Mouse (Mus musculus) CH12.LX (cell line): ENCODE results near the gene Pip5kl1. TPM values are rescaled to one million over a fixed set of nuclear protein-coding genes. Genes with fewer than 3 reads are reported as not detected.

Experiments used
- DNase-seq: peaks from one replicate; pipeline ENCODE4 v3.0.0-alpha.2; 2013; ENCODE audit errors: extremely low read depth
- H3K27ac ChIP-seq: 2 replicates; pipeline ENCODE4 v1.5.1; 2012; ENCODE audit warnings: low read depth, mild to moderate bottlenecking, control low read depth, moderate library complexity; ENCODE audit not compliant: insufficient read depth
- H3K27me3 ChIP-seq: replicated peaks from 2 replicates; pipeline ENCODE3; 2012; ENCODE audit warnings: inconsistent platforms
- H3K36me3 ChIP-seq, 2 experiments: replicated peaks in 1 of 2; 2 replicates each; pipeline versions ENCODE3 to v1.6.1; 2012; ENCODE audit warnings: inconsistent platforms in 1 of 2, low read length in 1 of 2, mild to moderate bottlenecking in 1 of 2, mixed read lengths in 1 of 2, moderate library complexity in 1 of 2; ENCODE audit not compliant: control insufficient read depth in 1 of 2, insufficient read depth in 1 of 2
- H3K4me1 ChIP-seq, 2 experiments: 2 replicates each; pipeline ENCODE4 v1.6.1; 2012; ENCODE audit warnings: inconsistent platforms in 1 of 2, moderate library complexity in 1 of 2; ENCODE audit not compliant: insufficient read depth in 2 of 2, control insufficient read depth in 1 of 2
- H3K4me2 ChIP-seq: 2 replicates; pipeline ENCODE4 v1.6.1; 2012; ENCODE audit warnings: low read depth, mild to moderate bottlenecking, control low read depth; ENCODE audit not compliant: poor library complexity, insufficient read depth, severe bottlenecking
- H3K4me3 ChIP-seq, 3 experiments: fragments of 150-350 bp in 1 of 3; sonication (generic) in 1 of 3; replicated peaks in 1 of 3; 2 replicates each; pipeline versions ENCODE3 to v1.5.1; 2011 to 2012; ENCODE audit warnings: low read depth in 2 of 3, low read length in 2 of 3, mild to moderate bottlenecking in 2 of 3, moderate library complexity in 2 of 3, control low read depth in 1 of 3, improper control_type of control experiment in 1 of 3, inconsistent platforms in 1 of 3, mixed read lengths in 1 of 3; ENCODE audit not compliant: poor library complexity in 1 of 3
- H3K79me2 ChIP-seq: replicated peaks from 2 replicates; pipeline ENCODE4 v1.6.1; 2012; ENCODE audit warnings: mild to moderate bottlenecking, moderate library complexity; ENCODE audit not compliant: control insufficient read depth, poor library complexity, insufficient read depth, severe bottlenecking; ENCODE audit errors: extremely low read depth
- H3K9ac ChIP-seq: 2 replicates; pipeline ENCODE4 v1.6.1; 2012; ENCODE audit warnings: low read depth, mild to moderate bottlenecking, control low read depth, moderate library complexity; ENCODE audit not compliant: insufficient read depth
- H3K9me3 ChIP-seq: replicated peaks from 2 replicates; pipeline ENCODE3; 2012; ENCODE audit warnings: low read length, inconsistent platforms, mixed read lengths
- BHLHE40 ChIP-seq: IDR thresholded peaks from 2 replicates; pipeline ENCODE4 v1.6.1; 2011; ENCODE audit warnings: mild to moderate bottlenecking, low read depth, low read length, improper control_type of control experiment
- CHD1 ChIP-seq: IDR thresholded peaks from 2 replicates; pipeline ENCODE4 v1.6.1; 2012; ENCODE audit warnings: low read depth, low read length, improper control_type of control experiment, inconsistent platforms
- CHD2 ChIP-seq: IDR thresholded peaks from 2 replicates; pipeline ENCODE4 v1.6.1; 2011; ENCODE audit warnings: low read length, improper control_type of control experiment
- CTCF ChIP-seq, 2 experiments: IDR thresholded peaks in 1 of 2; conservative IDR thresholded peaks in 1 of 2; 2 replicates each; pipeline ENCODE4 v1.5.1; 2011 to 2012; ENCODE audit warnings: low read depth in 2 of 2, low read length in 2 of 2, improper control_type of control experiment in 1 of 2, inconsistent platforms in 1 of 2, mild to moderate bottlenecking in 1 of 2, moderate library complexity in 1 of 2
- E2F4 ChIP-seq: IDR thresholded peaks from 2 replicates; pipeline ENCODE4 v1.6.1; 2011; ENCODE audit warnings: low read depth, low read length, improper control_type of control experiment; ENCODE audit not compliant: insufficient replicate concordance
- ELF1 ChIP-seq: IDR thresholded peaks from 2 replicates; pipeline ENCODE4 v1.6.1; 2014; ENCODE audit warnings: low read depth, mild to moderate bottlenecking, inconsistent platforms, low read length, improper control_type of control experiment
- ETS1 ChIP-seq: conservative IDR thresholded peaks from 2 replicates; pipeline ENCODE4 v1.6.1; 2012; ENCODE audit warnings: low read depth, mild to moderate bottlenecking, inconsistent platforms, low read length, improper control_type of control experiment, moderate library complexity
- GABPA ChIP-seq: IDR thresholded peaks from 2 replicates; pipeline ENCODE4 v1.6.1; 2012; ENCODE audit warnings: low read depth, low read length, improper control_type of control experiment, inconsistent platforms; ENCODE audit not compliant: insufficient replicate concordance
- IRF4 ChIP-seq: IDR thresholded peaks from 2 replicates; pipeline ENCODE4 v1.6.1; 2014; ENCODE audit warnings: low read depth, mild to moderate bottlenecking, inconsistent platforms, low read length, improper control_type of control experiment
- JUN ChIP-seq: IDR thresholded peaks from 2 replicates; pipeline ENCODE4 v1.6.1; 2011; ENCODE audit warnings: low read depth, mild to moderate bottlenecking, low read length, improper control_type of control experiment, moderate library complexity; ENCODE audit not compliant: insufficient read depth
- JUND ChIP-seq: conservative IDR thresholded peaks from 2 replicates; pipeline ENCODE4 v1.6.1; 2011; ENCODE audit warnings: low read depth, low read length, improper control_type of control experiment
- KAT2A ChIP-seq: IDR thresholded peaks from 2 replicates; pipeline ENCODE4 v1.6.1; 2012; ENCODE audit warnings: low read length, improper control_type of control experiment, inconsistent platforms; ENCODE audit not compliant: insufficient replicate concordance
- MAFK ChIP-seq: IDR thresholded peaks from 2 replicates; pipeline ENCODE4 v1.6.1; 2011; ENCODE audit warnings: low read length, improper control_type of control experiment; ENCODE audit not compliant: insufficient replicate concordance
- MAX ChIP-seq: IDR thresholded peaks from 2 replicates; pipeline ENCODE4 v1.6.1; 2011; ENCODE audit warnings: low read length, improper control_type of control experiment
- MAZ ChIP-seq: IDR thresholded peaks from 2 replicates; pipeline ENCODE4 v1.6.1; 2012; ENCODE audit warnings: low read depth, mild to moderate bottlenecking, inconsistent platforms, low read length, improper control_type of control experiment, moderate library complexity
- MEF2A ChIP-seq: IDR thresholded peaks from 2 replicates; pipeline ENCODE4 v1.6.1; 2014; ENCODE audit warnings: low read depth, mild to moderate bottlenecking, inconsistent platforms, low read length, improper control_type of control experiment, borderline replicate concordance
- MXI1 ChIP-seq: IDR thresholded peaks from 2 replicates; pipeline ENCODE4 v1.6.1; 2011; ENCODE audit warnings: mild to moderate bottlenecking, low read depth, low read length, improper control_type of control experiment
- MYC ChIP-seq: IDR thresholded peaks from 2 replicates; pipeline ENCODE4 v1.6.1; 2011; ENCODE audit warnings: low read depth, mild to moderate bottlenecking, improper control_type of control experiment, low read length
- NELFE ChIP-seq: IDR thresholded peaks from 2 replicates; pipeline ENCODE4 v1.6.1; 2011; ENCODE audit warnings: low read depth, low read length, improper control_type of control experiment
- NRF1 ChIP-seq: IDR thresholded peaks from 2 replicates; pipeline ENCODE4 v1.6.1; 2014; ENCODE audit warnings: low read depth, mild to moderate bottlenecking, inconsistent platforms, low read length, improper control_type of control experiment, moderate library complexity
- PAX5 ChIP-seq: IDR thresholded peaks from 2 replicates; pipeline ENCODE4 v1.6.1; 2012; ENCODE audit warnings: low read length, inconsistent platforms, mixed read lengths
- POLR2A ChIP-seq: IDR thresholded peaks from 2 replicates; pipeline ENCODE4 v1.6.1; 2011; ENCODE audit warnings: low read depth, mild to moderate bottlenecking, improper control_type of control experiment, low read length
- POLR2AphosphoS2 ChIP-seq: IDR thresholded peaks from 2 replicates; pipeline ENCODE4 v1.6.1; 2011; ENCODE audit warnings: low read depth, low read length, improper control_type of control experiment
- RAD21 ChIP-seq: IDR thresholded peaks from 2 replicates; pipeline ENCODE4 v1.6.1; 2011; ENCODE audit warnings: low read depth, mild to moderate bottlenecking, low read length, improper control_type of control experiment, moderate library complexity
- RCOR1 ChIP-seq: conservative IDR thresholded peaks from 2 replicates; pipeline ENCODE4 v1.6.1; 2012; ENCODE audit warnings: low read depth, mild to moderate bottlenecking, inconsistent platforms, low read length, improper control_type of control experiment
- SMC3 ChIP-seq: IDR thresholded peaks from 2 replicates; pipeline ENCODE4 v1.6.1; 2011; ENCODE audit warnings: low read depth, low read length, improper control_type of control experiment
- TCF12 ChIP-seq: IDR thresholded peaks from 2 replicates; pipeline ENCODE4 v1.6.1; 2014; ENCODE audit warnings: low read depth, mild to moderate bottlenecking, inconsistent platforms, low read length, improper control_type of control experiment
- UBTF ChIP-seq: IDR thresholded peaks from 2 replicates; pipeline ENCODE4 v1.6.1; 2012; ENCODE audit warnings: low read depth, mild to moderate bottlenecking, inconsistent platforms, low read length, improper control_type of control experiment, moderate library complexity
- USF1 ChIP-seq: IDR thresholded peaks from 2 replicates; pipeline ENCODE4 v1.6.1; 2014; ENCODE audit warnings: low read depth, mild to moderate bottlenecking, inconsistent platforms, low read length, improper control_type of control experiment
- USF2 ChIP-seq: conservative IDR thresholded peaks from 2 replicates; pipeline ENCODE4 v1.6.1; 2011; ENCODE audit warnings: low read depth, low read length, improper control_type of control experiment
- ZC3H11A ChIP-seq: IDR thresholded peaks from 2 replicates; pipeline ENCODE4 v1.6.1; 2012; ENCODE audit warnings: low read depth, mild to moderate bottlenecking, inconsistent platforms, low read length, improper control_type of control experiment
- ZKSCAN1 ChIP-seq: IDR thresholded peaks from 2 replicates; pipeline ENCODE4 v1.6.1; 2012; ENCODE audit warnings: low read depth, inconsistent platforms, low read length, improper control_type of control experiment, borderline replicate concordance
- ZMIZ1 ChIP-seq: IDR thresholded peaks from 2 replicates; pipeline ENCODE4 v1.6.1; 2012; ENCODE audit warnings: low read depth, mild to moderate bottlenecking, inconsistent platforms, low read length, improper control_type of control experiment
- ZNF384 ChIP-seq: IDR thresholded peaks from 2 replicates; pipeline ENCODE4 v1.6.1; 2012; ENCODE audit warnings: low read depth, low read length, improper control_type of control experiment, inconsistent platforms
- dilution Hi-C: fragments of 300-500 bp; cut with MboI; formaldehyde crosslinking; loops from 2 replicates; pipeline ENCODE4 v1.14.3; 2020; ENCODE audit warnings: low sequenced_read_pairs; ENCODE audit not compliant: extremely low pct_unique_long_range_greater_than_20kb, extremely low pct_ligation_motif_present
- in situ Hi-C: fragments of 300-500 bp; cut with MboI; formaldehyde crosslinking; loops from 3 replicates; pipeline ENCODE4 v1.14.3; 2019; ENCODE audit warnings: low sequenced_read_pairs, low pct_ligation_motif_present, low pct_unique_long_range_greater_than_20kb, mixed read lengths
- polyA plus RNA-seq: library from polyadenylated mRNA; unstranded; fragments of >175 nt; gene quantifications from 2 replicates; pipeline ENCODE4 v1.2.1, GENCODE M21; 2012; ENCODE audit warnings: low read depth; ENCODE audit not compliant: insufficient read length
- total RNA-seq, 2 experiments: library from RNA; depleted of rRNA; stranded (reverse); fragments of 300-350 nt in 1 of 2; fragments of >200 nt in 1 of 2; gene quantifications; 2 replicates each; pipeline ENCODE4 v1.2.3; 2012 to 2014

Gene Pip5kl1
- total and polyA plus RNA-seq, 3 experiments = 0.28 to 0.64 (median 0.57) TPM

DNA sequence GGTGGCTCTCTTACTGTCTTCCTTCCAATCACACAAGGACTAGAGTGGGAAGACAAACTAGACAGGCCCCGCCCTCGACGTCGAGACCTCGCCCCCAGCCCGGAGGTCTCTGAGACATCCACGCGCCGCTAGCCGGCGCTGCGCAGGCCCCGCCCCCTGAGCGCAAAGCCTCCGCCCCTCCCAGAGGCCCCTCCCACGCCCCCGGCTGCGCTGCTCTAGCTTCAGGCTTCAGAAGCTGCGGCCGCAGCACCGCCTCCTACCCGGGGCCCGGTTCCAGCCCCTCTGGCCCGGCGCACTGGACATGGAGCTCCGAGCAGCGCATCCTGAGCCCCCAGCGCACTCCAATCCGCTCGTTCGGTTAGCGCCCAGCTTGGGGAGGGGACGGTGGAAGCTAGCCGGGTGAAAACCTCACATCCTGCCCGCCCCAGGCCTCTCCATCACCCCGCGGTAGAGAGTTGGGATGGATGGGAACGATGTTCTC, 12.3 kb downstream of the Pip5kl1 start, which contains the start of gene St6galnac4 (continued):
- TF ChIP-seq ZC3H11A = no peak
- TF ChIP-seq ETS1 = no peak
- TF ChIP-seq BHLHE40 = no peak
- no peak for TF ChIP-seq JUND
- TF ChIP-seq USF2 = no peak
- no peak for TF ChIP-seq MYC
- TF ChIP-seq ZMIZ1 = peak; percentile 35; the same call in 1 of the 2 replicates
- TF ChIP-seq JUN = no peak
- TF ChIP-seq PAX5 = no peak
- no peak for TF ChIP-seq E2F4
- no peak for TF ChIP-seq RAD21
- no peak for TF ChIP-seq MAFK
- TF ChIP-seq MAX = no peak
- no peak for TF ChIP-seq ZKSCAN1

DNA sequence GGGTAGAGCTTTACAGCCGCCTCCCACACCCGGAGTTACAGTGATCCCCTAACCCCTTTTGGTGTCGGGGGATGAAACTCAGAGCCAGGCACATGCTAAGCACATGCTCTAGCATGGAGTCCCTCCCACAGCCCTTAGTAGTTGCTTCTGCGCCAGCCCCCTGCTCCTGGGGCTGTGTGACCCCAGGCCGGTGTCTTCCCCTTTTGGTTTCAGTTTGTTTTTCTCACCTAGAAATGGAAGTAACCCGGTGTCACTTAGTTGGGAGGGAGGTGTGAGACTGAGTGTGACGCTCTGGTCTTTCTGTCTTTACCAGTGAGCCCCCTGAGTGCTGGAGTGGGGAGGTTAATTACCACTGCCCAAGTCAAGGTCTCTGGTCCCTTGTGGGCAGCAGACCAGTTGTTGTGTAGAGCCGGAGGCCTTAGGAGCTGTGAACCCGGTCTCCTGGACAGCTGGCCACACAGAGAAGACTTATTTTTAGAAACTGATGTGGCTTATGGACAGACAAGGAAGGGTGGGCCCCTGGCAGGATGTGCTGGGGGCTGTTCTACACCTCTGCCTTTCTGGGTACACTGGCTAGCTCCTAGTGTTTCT, 13.2 kb downstream of the Pip5kl1 start:
- Histone ChIP-seq H3K36me3 (peaks cover 15 to 36% of the 10 kb centered on the region in 2 experiments), H3K9ac (peak overlapping the region; percentile 81), H3K27me3 (no peaks in the 10 kb centered on the region), H3K4me2 (peak overlapping the region; percentile 86), H3K4me1 (peaks cover 20 to 35% of the 10 kb centered on the region in 2 experiments), H3K79me2 (peaks cover 34% of the 10 kb centered on the region), H3K27ac (peak overlapping the region; percentile 67), H3K9me3 (no peaks in the 10 kb centered on the region), H3K4me3 (peak overlapping the region; percentile 72 to 97 (median 82))
- in situ Hi-C loops = loop anchor here (5.0 kb wide), 1 partner anchor 94 kb away; no protein-coding TSS in a partner anchor
- DNase-seq = peak; percentile 85
- dilution Hi-C loops = no loop called here
- peak; percentile 88; the same call in 1 of the 2 replicates for TF ChIP-seq MAZ
- peak; percentile 65 for TF ChIP-seq NRF1
- TF ChIP-seq E2F4 = no peak
- TF ChIP-seq MAX = peak; percentile 98
- peak; percentile 72 for TF ChIP-seq ETS1
- TF ChIP-seq POLR2AphosphoS2 = no peak
- no peak for TF ChIP-seq PAX5
- TF ChIP-seq ZMIZ1 = no peak
- peak; percentile 100 for TF ChIP-seq MYC
- TF ChIP-seq USF1 = no peak
- peak; percentile 27; the same call in 1 of the 2 replicates for TF ChIP-seq ELF1
- peak; percentile 89 for TF ChIP-seq BHLHE40
- no peak for TF ChIP-seq ZC3H11A
- no peak for TF ChIP-seq ZNF384
- TF ChIP-seq SMC3 = no peak
- peak; percentile 74 for TF ChIP-seq MEF2A
- peak; percentile 53 for TF ChIP-seq POLR2A
- TF ChIP-seq RCOR1 = 0 out of 2 replicates have a peak, but pooled peaks have one; percentile 38
- TF ChIP-seq ZKSCAN1 = peak; percentile 36
- no peak for TF ChIP-seq USF2
- TF ChIP-seq CHD2 = peak; percentile 52; the same call in 1 of the 2 replicates
- no peak for TF ChIP-seq CHD1
- TF ChIP-seq TCF12 = peak; percentile 74
- TF ChIP-seq JUN = no peak
- peak; percentile 60; the same call in 1 of the 2 replicates for TF ChIP-seq NELFE
- no peak for TF ChIP-seq GABPA
- TF ChIP-seq IRF4 = peak; percentile 79
- peak; percentile 97 for TF ChIP-seq MXI1
- no peak for TF ChIP-seq CTCF (conservative IDR thresholded peaks at IDR 0.05 in 1 of 2, IDR thresholded peaks at IDR 0.05 in 1 of 2; ENCODE audit: low read depth in 2 of 2, low read length in 2 of 2)
- no peak for TF ChIP-seq UBTF
- TF ChIP-seq KAT2A = 0 out of 2 replicates have a peak, but pooled peaks have one; percentile 26
